Mouse (Mus musculus) lung, postnatal 0 days (tissue): ENCODE data around the gene 5430427O19Rik.

ENCODE experiments used
- CTCF ChIP-seq: IDR thresholded peaks from 2 replicates; pipeline ENCODE4 v1.5.1; 2016; ENCODE audit warnings: antibody characterized with exemption, mild to moderate bottlenecking
- EP300 ChIP-seq: IDR thresholded peaks from 2 replicates; pipeline ENCODE4 v1.6.1; 2016; ENCODE audit warnings: antibody characterized with exemption, mild to moderate bottlenecking, control low read depth

DNA sequence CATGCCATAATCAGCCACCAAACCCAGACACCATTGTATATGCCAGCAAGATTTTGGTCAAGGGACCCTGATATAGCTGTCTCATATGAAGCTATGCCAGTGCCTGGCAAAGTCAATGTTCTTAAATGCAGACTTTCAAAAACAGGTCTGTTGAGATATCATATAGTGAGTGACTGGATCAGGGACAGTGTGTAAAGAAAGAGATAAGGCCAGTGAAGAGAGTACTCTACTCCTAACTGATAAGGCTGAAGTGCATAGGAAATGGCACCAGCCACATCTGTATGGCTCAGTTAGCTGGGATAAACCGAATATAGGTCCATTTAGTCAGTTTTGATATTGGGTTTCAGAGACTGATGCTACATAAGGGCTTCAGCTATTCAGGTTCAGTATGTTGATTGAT is 31.0 kb downstream of the 5430427O19Rik start:
- TF ChIP-seq CTCF (no peak), EP300 (no peak)
